Mouse (Mus musculus) bone marrow, adult 2 months (tissue): ENCODE measurements around the gene Itga5.

ENCODE experiments used
- CTCF ChIP-seq: fragments of 200-500 bp; IDR thresholded peaks from 2 replicates; pipeline ENCODE4 v1.5.1; 2011; ENCODE audit warnings: low read length, control low read depth; ENCODE audit not compliant: control insufficient read depth, insufficient read depth
- POLR2A ChIP-seq: fragments of 200-500 bp; IDR thresholded peaks from 2 replicates; pipeline ENCODE4 v1.6.1; 2011; ENCODE audit warnings: low read depth, mild to moderate bottlenecking, control low read depth, low read length, borderline replicate concordance; ENCODE audit not compliant: control insufficient read depth

- TF ChIP-seq CTCF (peak; percentile 32; the same call in 1 of the 2 replicates), POLR2A (no peak)
Observed at GRCm38 (mm10) chr15:103342415-103342814, 24.1 kb downstream of the Itga5 start.
